Mouse (Mus musculus): ENCODE data around the gene Rbfox3. TPM values are rescaled to one million over a fixed set of nuclear protein-coding genes. Genes with fewer than 3 reads are reported as not detected.
A peak's percentile ranks its signal among the peaks of the same experiment; 100 is the strongest.

Gene Rbfox3
- total RNA-seq, 2 experiments from 2014 or later: 185 to 192 TPM

DNA sequence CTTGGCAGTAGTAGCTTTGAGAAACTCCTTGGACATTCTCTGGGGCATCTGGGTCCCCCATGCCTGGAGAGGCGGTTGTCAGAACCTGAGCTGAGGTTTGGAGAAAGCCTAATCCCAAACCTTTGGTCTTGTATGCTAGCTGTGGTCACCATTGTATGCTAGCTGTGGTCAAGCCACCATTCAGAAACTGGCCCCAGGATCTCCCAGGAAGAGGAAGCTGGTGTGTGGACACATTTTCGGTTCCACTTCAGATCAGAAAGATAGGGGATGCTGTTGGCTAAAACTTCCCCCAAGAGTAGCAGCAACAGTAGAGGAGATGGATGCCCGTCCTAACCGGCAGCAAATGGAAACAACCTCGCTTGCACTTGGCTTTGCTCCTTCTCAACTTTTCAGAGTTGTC, 337.0 kb downstream of the Rbfox3 start:
- intact Hi-C loops (cut with DNase I): loop anchor here (10.0 kb wide), 1 partner anchor 400 kb away; no protein-coding TSS in a partner anchor
- DNase-seq: no peak

DNA sequence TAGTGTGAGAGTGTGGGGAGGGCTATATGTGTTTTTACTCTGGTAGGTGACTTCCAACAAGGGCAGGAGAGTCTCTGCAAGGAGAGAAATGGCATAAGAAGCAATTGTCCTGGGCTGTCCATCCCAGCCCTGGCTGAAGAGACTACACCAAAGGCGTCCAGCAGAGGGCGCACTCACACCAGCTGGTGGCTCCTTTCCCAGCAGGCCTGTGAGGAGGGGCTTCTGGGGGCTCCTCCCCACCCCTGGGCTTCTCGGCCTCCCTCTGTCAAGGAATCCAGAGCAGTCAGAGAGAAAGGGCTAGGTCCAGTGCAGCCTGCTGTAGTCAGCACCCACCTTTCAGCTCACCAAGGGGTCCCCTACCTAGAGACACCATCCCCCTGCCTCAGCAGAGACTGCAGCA, 337.8 kb downstream of the Rbfox3 start:
- intact Hi-C loops (cut with DNase I): loop anchor here (10.0 kb wide), 1 partner anchor 401 kb away; no protein-coding TSS in a partner anchor
- DNase-seq: peak; percentile 85

DNA sequence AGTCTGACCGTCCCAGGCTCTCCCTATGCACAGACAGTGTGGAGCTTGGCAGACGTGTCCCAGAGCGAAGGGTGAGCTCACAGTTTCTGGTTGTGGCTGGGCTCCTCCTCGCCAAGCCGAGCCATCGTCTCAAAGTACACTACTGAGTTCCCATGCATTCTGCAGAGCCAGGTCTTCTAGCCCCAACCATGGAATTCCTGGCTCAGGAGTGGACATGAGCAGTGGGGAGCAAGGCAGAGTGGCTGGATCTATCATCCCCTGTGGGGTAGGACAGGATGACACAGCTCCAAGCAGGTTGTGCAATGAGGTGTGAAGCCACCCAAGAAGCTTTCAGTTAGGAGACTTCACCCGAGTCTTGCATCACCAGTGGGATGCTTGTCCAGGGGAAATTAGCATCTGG, 338.4 kb downstream of the Rbfox3 start:
- intact Hi-C loops (cut with DNase I): loop anchor here (10.0 kb wide), 1 partner anchor 402 kb away; no protein-coding TSS in a partner anchor
- DNase-seq: no peak

DNA sequence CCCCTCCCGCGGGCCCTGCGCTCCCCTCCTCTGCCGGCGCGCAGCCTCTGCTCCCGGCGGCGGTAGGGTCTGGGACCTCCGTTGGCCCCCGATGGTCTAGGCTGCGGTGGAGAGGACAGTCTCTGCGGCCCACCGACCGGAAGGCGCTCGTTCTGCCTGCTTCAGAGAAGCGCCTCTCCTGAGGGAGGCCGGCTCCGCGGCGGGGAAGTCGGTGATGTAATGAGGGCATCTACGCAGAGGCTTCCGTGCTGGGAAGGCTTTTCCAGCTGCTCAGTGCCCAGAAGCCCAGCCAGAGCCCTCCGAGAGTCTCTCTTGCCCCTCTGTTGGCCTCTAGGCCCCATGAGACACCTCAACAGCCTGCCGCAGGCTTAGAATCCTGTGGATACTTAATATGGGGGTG, 341.2 kb downstream of the Rbfox3 start:
- DNase-seq: no peak
- intact Hi-C loops (cut with DNase I): loop anchor here (2.0 to 10.0 kb wide), 2 partner anchors 169 to 405 kb away; no protein-coding TSS in a partner anchor

DNA sequence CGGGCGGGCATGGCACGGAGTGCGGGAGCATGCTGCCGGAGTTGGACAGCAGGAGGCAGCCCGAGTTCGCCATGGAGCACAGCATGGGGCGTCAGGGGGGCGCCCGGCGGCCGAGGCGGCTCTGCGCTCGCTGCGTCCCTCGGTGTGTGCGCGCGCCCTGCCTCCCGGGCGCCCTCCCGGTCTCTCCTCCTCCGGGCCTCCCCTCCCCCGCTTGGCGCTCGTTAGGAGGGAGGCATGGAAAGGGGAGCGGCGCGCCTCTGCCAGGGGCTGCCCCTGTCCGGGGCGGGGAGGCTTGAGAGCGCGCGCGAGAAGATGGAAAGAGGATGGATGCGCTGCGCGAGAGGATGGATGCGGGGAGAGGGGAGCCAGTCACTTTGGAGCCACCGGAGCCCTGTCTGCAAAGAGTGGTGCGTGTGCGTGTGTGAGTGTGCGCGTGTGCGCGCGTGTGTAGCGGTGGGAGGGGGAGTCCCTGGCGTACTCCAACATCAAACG, 341.8 kb downstream of the Rbfox3 start:
- intact Hi-C loops (cut with DNase I): loop anchor here (2.0 to 10.0 kb wide), 2 partner anchors 169 to 405 kb away; no protein-coding TSS in a partner anchor
- no peak for DNase-seq

DNA sequence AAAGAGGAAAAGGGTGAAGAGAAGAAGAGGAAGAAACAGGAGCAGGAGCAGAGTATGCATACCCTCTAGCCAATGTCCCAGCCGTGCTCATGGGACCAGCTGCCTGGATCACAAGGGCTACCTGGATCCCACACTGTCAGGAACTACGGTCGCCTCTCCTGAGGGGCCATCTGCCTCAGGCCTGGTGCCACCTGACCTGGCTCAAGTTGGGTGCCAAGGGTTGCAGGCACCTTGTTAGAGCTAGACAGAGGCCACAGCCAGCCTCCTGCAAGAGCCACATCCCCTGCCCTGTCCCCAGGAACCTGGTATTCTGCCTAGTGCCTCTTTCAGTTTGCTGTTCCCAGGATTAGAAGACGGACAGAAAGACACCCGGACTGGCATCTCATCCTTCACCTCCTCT, 347.5 kb downstream of the Rbfox3 start:
- DNase-seq: no peak
- intact Hi-C loops (cut with DNase I): no loop called here

DNA sequence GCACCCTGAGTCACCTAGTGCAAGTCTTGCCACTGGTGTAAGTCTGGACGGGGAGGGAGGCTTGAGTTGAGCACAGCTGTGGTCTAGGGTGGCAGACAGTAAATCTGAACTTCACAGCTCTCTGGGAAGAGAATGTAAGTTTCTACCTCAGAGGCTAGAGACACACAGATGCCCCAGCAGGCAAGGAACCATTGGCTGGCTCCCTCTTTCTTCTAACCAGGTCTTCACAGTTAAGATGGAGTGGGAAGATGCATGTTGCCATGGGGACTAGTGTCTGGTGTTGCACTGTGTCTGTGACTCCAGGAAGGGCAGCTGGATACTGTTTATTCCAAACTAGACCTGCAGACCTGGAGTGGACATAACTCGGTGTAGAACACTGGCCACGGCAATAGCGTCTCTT, 348.6 kb downstream of the Rbfox3 start:
- intact Hi-C loops (cut with DNase I): no loop called here
- DNase-seq: no peak

DNA sequence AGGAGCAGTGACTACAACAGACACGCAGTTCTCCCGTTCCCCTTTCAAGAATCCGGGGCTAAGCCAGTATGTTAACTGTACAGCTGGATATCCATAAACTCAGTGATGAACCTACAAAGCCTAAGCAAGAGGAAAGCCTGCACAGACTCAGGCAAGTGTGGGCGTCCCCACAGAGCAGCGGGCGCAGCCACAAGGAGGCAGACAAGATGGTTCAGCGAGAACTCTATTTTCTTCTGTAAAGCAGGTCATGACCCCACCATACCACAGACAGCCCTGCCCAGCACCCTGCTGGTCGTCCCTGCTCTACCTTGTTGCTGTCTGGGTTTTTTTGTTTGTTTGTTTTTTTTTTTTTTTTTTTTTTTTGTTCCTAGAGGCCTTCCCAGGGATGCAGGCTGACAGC, 353.2 kb downstream of the Rbfox3 start:
- intact Hi-C loops (cut with DNase I): no loop called here
- DNase-seq: no peak

DNA sequence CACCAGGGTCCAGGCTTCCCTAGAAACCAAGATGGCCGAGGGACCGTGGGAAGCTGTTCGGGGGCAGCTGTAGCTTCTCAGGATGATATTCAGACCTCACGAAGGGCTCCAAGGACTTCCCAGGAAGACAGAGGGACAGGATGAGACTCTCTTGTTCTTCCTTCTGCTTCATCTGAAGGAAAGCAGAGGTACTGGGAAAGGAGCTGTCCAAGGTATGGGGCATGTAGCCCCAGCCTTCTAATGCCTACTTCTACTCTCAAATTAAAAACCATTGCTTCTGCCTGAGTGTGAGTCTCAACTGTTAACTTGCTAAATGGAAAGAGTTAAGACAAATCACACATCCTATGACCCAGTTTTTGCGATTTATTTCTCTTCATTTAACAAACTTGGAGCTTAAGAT, 355.8 kb downstream of the Rbfox3 start:
- DNase-seq: no peak
- intact Hi-C loops (cut with DNase I): no loop called here

DNA sequence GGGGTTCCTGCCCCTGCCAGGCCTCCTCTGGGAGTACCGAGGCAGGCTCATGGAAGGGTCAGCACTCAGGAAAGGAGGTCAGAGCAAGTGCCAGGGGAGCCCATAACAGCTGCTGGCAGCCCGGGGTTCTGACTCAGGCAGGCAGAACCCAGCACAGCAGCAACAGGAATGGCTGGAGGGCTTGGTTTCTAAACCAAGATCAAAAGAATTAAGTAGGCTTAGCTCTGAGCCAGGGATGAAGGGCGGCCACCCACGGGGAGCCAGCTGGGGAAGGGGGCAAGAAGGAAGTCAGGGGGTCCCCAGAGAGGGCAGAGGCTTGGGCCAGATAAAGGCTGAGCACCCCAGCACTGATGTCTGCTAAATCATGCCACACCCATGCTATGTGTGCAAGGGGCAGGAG, 356.9 kb downstream of the Rbfox3 start:
- DNase-seq: no peak
- intact Hi-C loops (cut with DNase I): no loop called here

DNA sequence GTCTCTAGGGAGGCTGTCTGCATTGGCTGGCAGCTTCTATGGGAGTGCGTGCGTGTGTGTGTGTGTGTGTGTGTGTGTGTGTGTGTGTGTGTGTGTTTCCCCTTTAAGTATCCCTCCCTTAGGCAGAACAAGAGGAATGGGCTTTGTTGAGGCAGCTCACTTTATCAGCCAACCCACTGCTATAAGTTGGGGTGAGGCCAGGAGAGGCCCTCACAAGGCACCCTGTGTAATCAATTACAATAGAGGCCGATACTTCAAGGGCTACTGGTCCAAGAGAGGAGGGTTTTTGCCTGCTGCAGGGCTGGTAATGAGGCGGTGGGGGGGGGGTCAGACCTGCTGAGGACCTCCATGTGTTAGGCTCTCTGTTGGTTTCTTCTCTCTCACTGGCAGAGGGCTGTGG, 357.5 kb downstream of the Rbfox3 start:
- intact Hi-C loops (cut with DNase I): no loop called here
- DNase-seq: no peak

DNA sequence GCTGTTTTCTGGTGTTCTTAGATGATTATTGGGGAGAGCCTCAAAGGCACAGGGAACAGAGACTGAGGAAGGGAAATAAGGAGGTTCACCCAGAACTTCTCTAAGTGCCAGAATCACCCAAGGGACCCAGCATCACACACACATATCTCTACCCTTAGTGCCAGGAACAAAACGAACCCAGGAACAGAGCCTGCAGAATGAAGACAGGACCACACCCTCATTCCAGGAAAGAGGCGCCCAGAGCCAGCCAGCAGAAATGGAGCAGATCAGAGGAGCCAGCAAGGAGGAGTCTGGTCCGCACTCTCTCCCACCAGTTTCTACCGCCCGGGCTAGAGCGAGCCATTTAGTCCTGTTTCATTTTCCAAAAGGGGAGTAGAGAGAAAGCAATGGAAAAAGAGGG, 358.4 kb downstream of the Rbfox3 start:
- intact Hi-C loops (cut with DNase I): no loop called here
- no peak for DNase-seq

DNA sequence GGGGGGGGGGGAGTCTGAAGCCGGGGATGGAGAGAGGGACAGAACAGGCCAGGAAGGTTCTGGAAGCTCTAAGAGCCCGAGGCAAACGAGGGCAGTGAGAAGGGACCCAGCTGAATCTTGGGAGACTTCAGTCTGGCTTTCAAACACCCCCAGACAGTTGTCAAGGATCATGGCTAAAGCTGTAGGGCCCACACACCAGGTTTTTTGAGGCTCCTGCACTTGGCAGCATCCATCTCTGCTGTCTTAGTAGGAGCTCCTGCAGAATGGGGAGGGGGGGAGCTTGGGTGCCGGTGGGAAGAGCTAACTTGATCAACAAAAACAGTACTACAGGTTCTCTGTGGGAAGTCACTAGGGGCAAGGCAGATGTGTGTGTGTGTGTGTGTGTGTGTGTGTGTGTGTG, 358.9 kb downstream of the Rbfox3 start:
- no peak for DNase-seq
- intact Hi-C loops (cut with DNase I): no loop called here

DNA sequence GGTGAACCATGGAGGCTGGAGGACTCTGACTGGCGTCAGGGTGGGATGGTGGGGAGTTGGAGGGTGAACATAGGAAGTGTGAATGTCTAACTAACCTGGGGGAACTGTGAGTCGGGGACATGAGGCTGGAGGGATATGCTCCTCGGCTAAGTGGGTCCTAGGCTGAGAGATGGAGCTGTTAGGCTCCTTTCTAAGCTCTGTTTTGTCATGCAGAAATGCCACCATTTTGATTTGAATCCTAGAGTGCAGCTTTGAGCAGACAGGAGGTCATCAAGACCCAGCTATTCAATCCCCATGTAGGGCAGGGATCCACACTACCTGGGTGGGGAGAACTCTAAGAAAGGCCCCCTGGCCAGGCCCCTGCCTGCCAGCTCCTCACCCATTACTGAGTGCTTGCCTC, 359.7 kb downstream of the Rbfox3 start:
- intact Hi-C loops (cut with DNase I): no loop called here
- no peak for DNase-seq

DNA sequence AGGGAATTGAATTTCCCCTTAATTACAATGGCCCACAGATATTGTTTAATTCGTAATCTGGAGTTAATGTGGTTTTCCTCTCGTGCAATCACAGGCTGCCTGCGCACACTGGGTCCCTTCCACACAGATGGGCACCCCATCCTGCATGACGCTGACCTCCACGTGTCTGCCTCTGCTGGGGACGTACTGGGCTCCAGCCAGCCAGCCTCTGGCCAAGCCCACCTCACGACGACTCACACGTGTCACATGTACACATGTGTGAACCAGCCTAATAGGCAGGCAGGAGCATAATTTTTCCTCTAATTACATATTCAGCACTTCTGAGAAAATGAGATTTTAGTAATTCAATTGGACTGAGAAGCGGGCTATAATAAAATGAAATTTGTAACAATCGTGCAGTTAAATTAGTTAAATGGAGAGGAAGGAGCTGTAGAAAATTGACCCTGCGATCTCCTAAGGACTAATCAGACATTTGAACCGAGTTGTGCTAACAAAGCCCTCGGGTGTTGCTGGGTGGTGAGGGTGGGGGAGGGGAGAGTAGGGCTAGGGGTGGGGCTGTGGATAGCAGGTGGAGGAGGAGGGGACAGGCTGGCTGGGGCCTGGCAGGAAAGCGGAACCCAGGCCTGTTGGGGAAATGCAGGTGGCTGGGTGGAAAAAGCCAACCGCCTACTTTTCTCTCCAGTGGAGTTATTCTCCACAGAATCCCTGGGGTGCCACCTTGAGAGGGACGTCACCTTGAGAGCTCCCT, 360.4 kb downstream of the Rbfox3 start:
- intact Hi-C loops (cut with DNase I): no loop called here
- no peak for DNase-seq

DNA sequence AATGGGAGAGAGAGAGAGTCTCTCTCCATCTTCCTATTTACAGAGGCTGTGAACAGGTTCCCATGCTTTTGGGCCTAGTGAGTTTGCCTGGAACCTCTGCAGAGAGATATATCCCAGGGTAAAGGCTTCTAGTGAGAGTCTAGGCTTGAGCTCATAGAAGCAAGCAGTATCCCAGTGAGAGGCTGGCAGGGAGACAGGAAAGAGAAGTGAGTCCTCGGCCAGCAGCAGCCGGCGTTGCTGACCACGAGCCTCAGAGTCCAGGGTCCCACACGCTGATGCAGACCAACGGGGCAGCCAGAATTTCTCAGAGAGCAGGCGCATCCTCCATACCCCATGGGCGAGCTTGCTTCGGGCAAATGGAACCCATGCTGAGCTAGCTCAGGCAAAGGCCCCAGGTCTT, 363.2 kb downstream of the Rbfox3 start:
- no peak for DNase-seq
- intact Hi-C loops (cut with DNase I): no loop called here

DNA sequence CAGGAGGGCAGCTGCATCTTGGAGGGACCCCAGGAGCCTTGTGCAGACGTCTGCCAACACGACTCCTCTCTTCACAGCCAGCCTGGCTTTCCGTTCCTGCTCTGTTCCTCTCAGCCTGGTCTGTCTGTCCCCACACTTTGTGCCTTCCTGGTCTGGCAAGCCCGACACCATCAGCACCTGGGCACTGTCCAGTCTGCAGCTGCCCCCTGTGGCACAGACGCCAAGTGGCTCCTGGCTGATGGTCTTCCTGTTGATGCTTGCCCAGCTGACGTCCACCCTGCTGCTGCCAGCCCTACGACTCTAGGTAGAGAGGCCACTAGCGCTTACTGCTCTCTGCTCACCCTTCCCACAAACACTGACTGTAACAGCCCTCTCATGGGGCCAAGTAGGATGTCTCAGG, 365.1 kb downstream of the Rbfox3 start:
- intact Hi-C loops (cut with DNase I): no loop called here
- DNase-seq: no peak

DNA sequence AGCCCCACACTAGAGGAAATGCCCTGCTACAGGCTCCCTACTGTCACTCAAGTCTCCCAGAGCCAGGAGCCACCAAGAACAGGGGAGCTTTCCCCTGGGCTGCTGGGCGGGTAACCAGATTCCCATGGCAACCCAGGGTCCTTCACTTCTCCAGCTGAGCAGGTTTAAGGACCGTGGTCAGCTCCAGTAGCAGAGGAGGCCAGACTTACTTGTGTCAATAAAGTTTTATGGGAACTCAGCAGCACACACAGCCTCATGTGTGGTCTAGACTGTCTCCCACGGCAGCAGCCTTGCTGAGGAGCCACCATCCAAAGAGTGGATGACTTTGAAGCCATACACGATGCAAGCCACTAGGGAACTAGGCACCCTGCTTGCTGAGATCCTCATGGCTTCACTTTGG, 365.7 kb downstream of the Rbfox3 start:
- intact Hi-C loops (cut with DNase I): no loop called here
- no peak for DNase-seq

DNA sequence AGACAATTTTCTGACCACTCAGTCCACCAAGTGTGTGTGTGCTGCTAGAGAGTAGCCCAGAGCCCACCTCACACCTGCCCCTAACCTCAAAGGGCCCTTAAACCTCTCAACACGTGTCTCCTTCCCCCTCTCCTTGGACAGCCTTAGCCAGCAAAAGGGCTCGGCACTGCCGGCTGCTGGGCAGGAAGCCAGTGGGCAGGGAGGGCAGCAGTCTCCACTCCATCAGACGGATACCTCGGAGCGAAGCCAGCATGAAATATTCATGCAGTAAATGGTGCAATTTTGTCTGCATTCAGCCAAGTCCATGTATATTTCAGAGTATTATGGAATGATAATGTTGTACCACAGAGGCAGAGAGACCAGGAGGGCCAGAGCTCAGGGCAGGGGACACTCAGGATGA, 366.8 kb downstream of the Rbfox3 start:
- intact Hi-C loops (cut with DNase I): no loop called here
- peak; percentile 75 for DNase-seq

DNA sequence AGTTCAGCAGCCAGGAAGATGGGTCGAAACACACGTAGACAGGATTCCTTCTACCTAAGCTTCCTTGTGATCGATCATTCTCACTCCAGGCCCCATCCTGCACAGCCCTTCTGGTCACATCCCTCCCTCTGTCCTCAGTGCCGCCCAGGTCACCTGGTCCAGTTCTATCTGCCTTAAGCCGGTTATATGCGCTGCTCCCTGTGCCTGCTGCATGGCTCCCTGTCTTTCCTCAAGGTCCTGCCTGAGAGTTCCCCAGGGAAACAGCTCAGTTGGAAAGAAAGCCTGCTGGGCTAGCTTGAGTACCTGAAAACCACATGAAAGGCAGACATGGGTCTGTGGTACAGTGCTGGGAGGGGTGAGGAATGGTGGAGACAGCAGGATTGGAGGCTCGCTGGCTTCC, 368.5 kb downstream of the Rbfox3 start:
- intact Hi-C loops (cut with DNase I): no loop called here

DNA sequence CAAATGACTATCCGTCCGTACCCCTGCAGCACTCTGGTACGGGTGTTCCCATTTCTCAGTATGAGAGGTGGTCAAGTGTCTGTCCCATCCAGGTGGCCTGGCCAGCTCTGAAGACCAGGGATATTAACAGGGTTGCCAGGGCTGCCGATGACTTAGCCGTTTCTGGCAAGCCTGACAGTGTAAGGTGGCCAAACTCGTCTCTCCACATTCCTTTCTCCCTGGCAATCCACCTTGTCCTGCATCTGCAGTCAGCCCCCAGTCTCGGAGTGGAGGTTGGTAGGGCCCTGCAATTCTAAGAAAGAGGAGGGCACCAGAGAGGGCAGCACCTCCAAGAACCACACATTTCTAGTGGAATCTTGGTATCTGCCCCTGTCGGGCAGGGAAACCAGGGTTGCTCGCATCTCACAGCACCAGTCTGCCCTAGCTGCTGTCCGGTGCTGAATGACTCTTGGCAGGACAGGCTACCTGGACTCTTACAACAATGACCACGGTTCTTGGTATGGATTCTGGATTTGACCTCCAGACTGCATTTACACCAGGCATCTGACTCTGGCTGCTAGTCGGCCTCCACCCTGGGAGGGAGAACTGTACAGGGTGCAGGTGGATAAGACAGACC, 370.9 kb downstream of the Rbfox3 start:
- intact Hi-C loops (cut with DNase I): no loop called here
- no peak for DNase-seq

More for the DNA sequence above, 368.5 kb downstream of the Rbfox3 start:
- no peak for DNase-seq

DNA sequence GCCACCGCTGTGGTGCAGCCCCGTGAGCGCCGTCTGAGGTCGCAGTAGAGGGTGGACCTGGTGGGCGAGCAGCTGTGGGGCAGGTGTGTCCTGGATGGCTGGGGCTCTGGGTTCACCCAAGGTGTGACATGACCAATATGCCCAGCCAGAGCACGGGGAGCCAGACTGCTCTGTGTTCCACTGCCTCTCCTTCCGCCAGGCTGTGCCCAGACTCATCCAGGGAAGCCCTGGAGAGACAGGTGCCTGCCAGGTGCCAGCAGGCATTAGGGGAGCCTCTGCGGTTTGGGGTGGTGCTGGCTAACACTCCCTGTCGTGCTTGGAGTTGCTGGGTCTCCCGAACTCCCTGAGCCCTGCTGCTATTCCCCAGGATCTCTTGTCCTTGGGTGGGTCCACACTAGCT, 373.4 kb downstream of the Rbfox3 start:
- DNase-seq: no peak
- intact Hi-C loops (cut with DNase I): no loop called here

Data from left cerebral cortex, postnatal 4 days (tissue).